Mouse (Mus musculus): ENCODE data around the gene Pex26. TPM values are rescaled to one million over a fixed set of nuclear protein-coding genes. Genes with fewer than 3 reads are reported as not detected.

The Pex26 gene
- polyA plus RNA-seq, 1 experiment from 2014 or later = 6.4 TPM

DNA sequence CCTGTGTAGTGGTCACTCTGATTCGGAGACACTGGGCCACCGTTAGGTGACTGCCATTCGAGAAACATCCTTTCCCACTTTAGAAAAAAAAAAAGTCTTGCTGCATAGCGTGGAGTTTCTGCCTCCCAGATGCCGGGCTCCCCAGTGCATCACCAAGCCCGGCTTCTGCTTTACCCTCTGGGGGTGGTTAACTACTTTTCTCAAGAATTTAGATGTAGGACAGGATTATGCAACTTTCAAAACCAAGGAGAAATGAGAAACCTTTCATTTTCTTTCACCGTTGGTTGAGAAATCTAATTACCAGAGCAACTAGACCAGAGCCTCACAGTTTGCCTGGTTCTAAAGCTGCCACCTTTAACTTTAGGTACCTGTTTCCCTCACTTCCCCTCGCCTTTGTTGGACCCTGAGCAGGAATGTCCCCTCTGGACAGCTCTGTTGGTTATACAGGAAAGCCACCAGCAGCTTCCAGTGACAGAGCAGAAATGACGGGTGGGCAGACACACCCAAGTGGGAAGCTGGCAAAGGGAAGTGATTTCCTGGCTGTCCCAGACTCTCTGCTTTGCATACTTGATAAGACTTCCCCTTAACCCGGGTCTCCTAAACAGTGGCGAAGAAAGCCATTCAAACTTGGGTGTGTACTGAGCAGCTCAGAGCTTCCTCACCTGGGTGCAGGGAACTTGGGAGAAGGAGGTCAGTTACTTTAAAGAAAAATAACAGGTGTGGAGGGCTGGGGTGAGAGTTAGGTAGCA, 8.0 kb downstream of the Pex26 start:
- Histone ChIP-seq H3K9ac (ENCODE audit: low read depth, low read length) (no peak overlapping the region), H3K9me3 (ENCODE audit: control insufficient read depth, low read length) (no peaks in the 10 kb centered on the region), H3K27me3 (ENCODE audit: control insufficient read depth, insufficient read depth, low read length) (no peaks in the 10 kb centered on the region), H3K4me3 (ENCODE audit: low read depth, low read length) (no peak overlapping the region), H3K27ac (ENCODE audit: low read depth, low read length) (no peak overlapping the region), H3K36me3 (ENCODE audit: control insufficient read depth, insufficient read depth, low read length) (no peaks in the 10 kb centered on the region), H3K4me2 (replicated peaks; ENCODE audit: low read depth, low read length) (no peak overlapping the region), H3K4me1 (replicated peaks; ENCODE audit: control insufficient read depth, insufficient read depth, low read length) (no peaks in the 10 kb centered on the region)
- no peak for DNase-seq (ENCODE audit: low spot score)
- no peak for ATAC-seq (ENCODE audit: low FRiP score)
- WGBS = 81% methylated on average over 11 of the region's 11 CpGs

DNA sequence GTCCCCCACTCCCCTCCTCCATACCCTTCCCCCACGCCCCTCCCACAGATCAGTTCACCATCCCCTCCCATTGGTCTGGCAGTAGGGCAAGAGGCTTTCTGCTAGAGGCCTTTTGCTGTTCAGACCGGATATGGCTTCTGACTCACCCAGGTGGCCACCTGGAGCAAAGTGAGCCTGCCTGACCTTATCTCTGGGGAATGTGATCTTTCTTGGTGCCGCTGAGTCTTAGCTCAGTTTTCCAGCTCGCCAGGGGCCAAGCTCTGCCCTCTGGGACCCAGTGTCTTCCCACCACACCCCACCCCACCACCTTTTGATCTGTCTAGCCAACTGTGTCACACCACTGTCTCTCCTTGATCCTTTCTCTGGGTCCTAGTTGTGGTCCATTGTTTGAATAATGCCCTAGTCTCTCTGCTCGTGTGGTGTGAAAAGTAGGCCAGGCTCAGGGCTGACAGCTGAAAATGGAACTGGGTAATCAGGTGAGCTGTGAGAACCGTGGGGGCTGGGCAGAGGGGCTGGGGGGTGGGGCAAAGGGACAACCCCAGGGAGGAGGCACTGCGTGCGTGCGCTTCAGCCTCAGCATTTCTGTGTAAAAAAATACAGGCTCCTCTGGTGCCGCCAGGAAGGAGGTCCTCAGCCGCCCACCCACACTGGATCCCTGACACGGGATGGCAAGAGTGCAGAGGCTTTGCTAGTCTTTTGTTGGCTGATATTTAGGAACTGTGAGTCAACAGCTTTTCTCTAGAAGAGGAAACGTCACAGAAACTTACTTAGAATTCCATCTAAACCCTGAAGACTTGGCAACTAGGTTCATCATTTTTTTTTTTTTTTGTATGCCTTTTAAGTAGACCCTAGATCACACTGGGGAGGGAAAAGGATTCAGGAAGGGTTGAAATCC, 10.8 kb downstream of the Pex26 start:
- Histone ChIP-seq H3K36me3 (ENCODE audit: control insufficient read depth, insufficient read depth, low read length) (no peaks in the 10 kb centered on the region), H3K9me3 (ENCODE audit: control insufficient read depth, low read length) (no peaks in the 10 kb centered on the region), H3K4me2 (replicated peaks; ENCODE audit: low read depth, low read length) (no peak overlapping the region), H3K4me3 (ENCODE audit: low read depth, low read length) (no peak overlapping the region), H3K9ac (ENCODE audit: low read depth, low read length) (no peak overlapping the region), H3K27me3 (ENCODE audit: control insufficient read depth, insufficient read depth, low read length) (no peaks in the 10 kb centered on the region), H3K4me1 (replicated peaks; ENCODE audit: control insufficient read depth, insufficient read depth, low read length) (no peaks in the 10 kb centered on the region), H3K27ac (ENCODE audit: low read depth, low read length) (no peak overlapping the region)
- ATAC-seq (ENCODE audit: low FRiP score) (no peak), DNase-seq (ENCODE audit: low spot score) (no peak)
- WGBS = 38% methylated on average over 13 of the region's 13 CpGs

DNA sequence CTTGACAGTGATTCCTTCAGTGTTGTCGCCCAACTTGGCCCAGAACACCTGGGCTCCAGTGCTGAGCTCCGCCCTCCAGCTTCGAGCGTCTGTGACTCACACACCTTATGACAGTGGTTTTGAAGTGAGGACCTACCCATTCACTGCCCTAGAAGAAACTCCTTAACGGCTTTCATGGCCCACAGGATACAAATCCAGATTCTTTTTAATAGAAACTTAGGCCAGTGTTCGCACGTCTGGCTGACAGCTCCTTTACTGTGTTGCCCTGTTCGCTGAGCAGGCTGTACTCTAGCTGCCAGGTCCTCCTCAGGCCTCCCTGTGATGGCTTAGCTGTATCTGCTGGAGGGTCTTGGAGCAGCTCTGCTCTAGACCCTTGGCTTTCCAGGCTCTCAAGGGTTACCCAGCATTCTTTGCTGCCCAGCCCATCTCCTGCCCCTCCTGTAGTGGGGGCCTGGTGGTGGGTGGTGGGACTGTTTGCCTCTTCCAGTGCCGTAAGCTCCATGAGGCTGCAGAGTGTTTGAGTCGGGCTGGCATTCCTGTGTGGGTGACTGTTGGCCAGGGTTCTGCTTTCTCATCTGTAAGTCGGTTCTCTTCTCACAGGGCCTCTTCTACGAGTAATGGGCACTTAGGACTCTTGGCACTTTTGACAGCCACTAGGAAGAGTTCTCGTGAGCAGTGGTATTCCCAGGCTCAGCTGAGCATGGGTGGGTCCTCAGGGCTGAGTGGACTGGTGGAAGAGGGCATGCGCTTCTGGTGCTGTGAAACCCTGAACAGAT, 11.7 kb downstream of the Pex26 start:
- no peaks in the 10 kb centered on the region for H3K9me3 ChIP-seq (ENCODE audit: control insufficient read depth, low read length)
- H3K27ac ChIP-seq (ENCODE audit: low read depth, low read length) = no peak overlapping the region
- no peaks in the 10 kb centered on the region for H3K27me3 ChIP-seq (ENCODE audit: control insufficient read depth, insufficient read depth, low read length)
- ATAC-seq (ENCODE audit: low FRiP score) (no peak), DNase-seq (ENCODE audit: low spot score) (no peak)
- no peak overlapping the region for H3K4me3 ChIP-seq (ENCODE audit: low read depth, low read length)
- no peak overlapping the region for H3K4me2 ChIP-seq (replicated peaks; ENCODE audit: low read depth, low read length)
- H3K9ac ChIP-seq (ENCODE audit: low read depth, low read length) = no peak overlapping the region
- no peaks in the 10 kb centered on the region for H3K36me3 ChIP-seq (ENCODE audit: control insufficient read depth, insufficient read depth, low read length)
- WGBS = 83% methylated on average over 14 of the region's 14 CpGs
- no peaks in the 10 kb centered on the region for H3K4me1 ChIP-seq (replicated peaks; ENCODE audit: control insufficient read depth, insufficient read depth, low read length)

DNA sequence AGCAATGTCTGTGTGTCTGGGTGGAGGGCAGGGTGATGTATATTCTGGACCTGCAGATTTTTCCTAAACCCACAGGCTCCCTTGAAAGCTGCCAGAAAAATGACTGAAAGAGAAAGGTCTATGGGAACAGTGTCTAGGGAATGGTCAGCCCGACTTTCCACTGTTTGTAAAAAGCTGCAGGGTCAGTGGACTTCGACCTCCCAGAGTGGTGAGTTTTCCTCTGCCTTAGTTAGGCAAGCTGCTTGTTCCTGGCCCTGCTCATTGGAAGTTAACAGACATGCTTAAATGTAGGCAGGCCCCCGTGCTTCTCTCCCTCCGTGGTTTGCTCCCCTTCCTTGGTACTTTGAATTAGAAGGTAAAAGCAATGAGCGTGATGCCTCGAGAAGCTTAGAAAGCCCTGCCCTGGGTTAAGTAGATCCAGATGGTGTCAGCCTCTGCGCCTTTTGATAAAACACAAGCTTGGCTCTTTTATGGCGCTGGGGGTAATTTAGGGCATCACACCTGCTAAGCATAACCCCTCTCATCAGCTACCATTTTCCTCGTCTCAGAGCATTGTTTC, 14.4 kb downstream of the Pex26 start:
- WGBS = 63% methylated on average over 9 of the region's 9 CpGs
- ATAC-seq (ENCODE audit: low FRiP score) = no peak

DNA sequence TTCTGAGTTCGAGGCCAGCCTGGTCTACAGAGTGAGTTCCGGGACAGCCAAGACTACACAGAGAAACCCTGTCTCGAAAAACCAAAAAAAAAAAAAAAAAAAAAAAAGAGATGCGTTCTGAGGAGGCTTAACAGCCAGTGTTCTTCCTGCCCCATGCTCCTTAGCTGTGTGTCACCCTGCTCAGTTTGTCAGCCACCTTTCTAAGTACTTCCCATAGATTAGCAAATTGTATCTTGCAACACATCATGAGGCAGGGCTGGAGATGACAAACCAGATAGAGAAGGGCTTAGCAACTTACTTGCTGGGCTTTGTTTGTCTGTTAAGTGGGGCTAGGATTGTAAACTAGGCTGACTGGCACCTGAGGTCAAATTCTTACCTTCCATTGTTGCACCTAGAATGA, 17.0 kb downstream of the Pex26 start:
- no peak overlapping the region for H3K9ac ChIP-seq (ENCODE audit: low read depth, low read length)
- no peaks in the 10 kb centered on the region for H3K4me1 ChIP-seq (replicated peaks; ENCODE audit: control insufficient read depth, insufficient read depth, low read length)
- no peak for DNase-seq (ENCODE audit: low spot score)
- H3K4me3 ChIP-seq (ENCODE audit: low read depth, low read length) = no peak overlapping the region
- no peaks in the 10 kb centered on the region for H3K9me3 ChIP-seq (ENCODE audit: control insufficient read depth, low read length)
- H3K27me3 ChIP-seq (ENCODE audit: control insufficient read depth, insufficient read depth, low read length) = no peaks in the 10 kb centered on the region
- 81% methylated on average over 3 of the region's 4 CpGs for WGBS
- no peak overlapping the region for H3K27ac ChIP-seq (ENCODE audit: low read depth, low read length)
- H3K4me2 ChIP-seq (replicated peaks; ENCODE audit: low read depth, low read length) = no peak overlapping the region
- no peaks in the 10 kb centered on the region for H3K36me3 ChIP-seq (ENCODE audit: control insufficient read depth, insufficient read depth, low read length)
- ATAC-seq (ENCODE audit: low FRiP score) = no peak

More for the DNA sequence above, 14.4 kb downstream of the Pex26 start:
- no peaks in the 10 kb centered on the region for H3K36me3 ChIP-seq (ENCODE audit: control insufficient read depth, insufficient read depth, low read length)
- no peak overlapping the region for H3K4me3 ChIP-seq (ENCODE audit: low read depth, low read length)
- H3K9ac ChIP-seq (ENCODE audit: low read depth, low read length) = no peak overlapping the region
- H3K4me1 ChIP-seq (replicated peaks; ENCODE audit: control insufficient read depth, insufficient read depth, low read length) = no peaks in the 10 kb centered on the region
- no peak overlapping the region for H3K27ac ChIP-seq (ENCODE audit: low read depth, low read length)
- H3K9me3 ChIP-seq (ENCODE audit: control insufficient read depth, low read length) = no peaks in the 10 kb centered on the region
- no peaks in the 10 kb centered on the region for H3K27me3 ChIP-seq (ENCODE audit: control insufficient read depth, insufficient read depth, low read length)
- peak; percentile 13 for DNase-seq (ENCODE audit: low spot score)
- H3K4me2 ChIP-seq (replicated peaks; ENCODE audit: low read depth, low read length) = no peak overlapping the region

DNA sequence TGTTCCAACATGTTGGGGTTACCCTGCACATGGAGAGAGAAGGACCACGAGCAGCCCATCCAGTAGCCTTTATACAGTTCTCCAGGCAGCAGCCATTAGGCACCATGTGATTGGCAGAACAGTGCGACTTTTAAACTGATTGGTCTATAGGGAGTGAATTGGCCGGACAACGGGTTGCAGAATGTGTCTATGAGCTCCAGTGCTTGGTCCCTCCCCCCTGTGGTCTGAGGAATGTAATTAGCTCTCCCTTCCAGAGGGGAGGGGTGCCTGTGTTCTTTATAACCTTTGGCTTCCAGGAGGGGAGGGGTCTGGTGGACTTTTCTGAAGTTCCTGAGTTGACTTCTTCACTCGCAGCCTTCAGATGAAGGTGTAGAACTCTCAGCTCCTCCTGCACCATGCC, 18.6 kb downstream of the Pex26 start:
- DNase-seq (ENCODE audit: low spot score) = no peak
- no peaks in the 10 kb centered on the region for H3K27me3 ChIP-seq (ENCODE audit: control insufficient read depth, insufficient read depth, low read length)
- no peaks in the 10 kb centered on the region for H3K9me3 ChIP-seq (ENCODE audit: control insufficient read depth, low read length)
- no peak overlapping the region for H3K4me2 ChIP-seq (replicated peaks; ENCODE audit: low read depth, low read length)
- WGBS = 72% methylated on average over 5 of the region's 5 CpGs
- no peak overlapping the region for H3K9ac ChIP-seq (ENCODE audit: low read depth, low read length)
- H3K4me1 ChIP-seq (replicated peaks; ENCODE audit: control insufficient read depth, insufficient read depth, low read length) = no peaks in the 10 kb centered on the region
- no peak overlapping the region for H3K4me3 ChIP-seq (ENCODE audit: low read depth, low read length)
- H3K36me3 ChIP-seq (ENCODE audit: control insufficient read depth, insufficient read depth, low read length) = no peaks in the 10 kb centered on the region
- no peak overlapping the region for H3K27ac ChIP-seq (ENCODE audit: low read depth, low read length)
- no peak for ATAC-seq (ENCODE audit: low FRiP score)

DNA sequence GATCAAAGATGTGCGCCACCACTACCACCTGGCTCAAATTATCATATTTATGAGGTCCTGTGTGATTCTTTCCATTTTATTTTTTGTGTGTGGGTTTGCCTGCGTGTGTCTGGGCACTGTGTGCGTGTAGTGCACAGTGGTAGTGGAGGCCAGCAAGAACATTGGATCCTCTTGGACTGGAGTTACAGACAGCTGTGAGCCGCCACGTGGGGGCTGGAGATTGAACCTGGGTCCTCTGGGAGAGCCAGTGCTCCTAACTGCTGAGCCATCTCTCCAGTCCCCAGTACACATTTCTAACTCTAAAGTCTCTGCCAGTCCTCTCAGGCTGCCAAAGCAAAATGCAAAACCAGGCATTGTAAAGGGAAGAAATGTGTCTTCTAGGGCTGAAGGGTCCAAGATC, 23.0 kb downstream of the Pex26 start:
- no peaks in the 10 kb centered on the region for H3K36me3 ChIP-seq (ENCODE audit: control insufficient read depth, insufficient read depth, low read length)
- WGBS = 88% methylated on average over 5 of the region's 5 CpGs
- H3K9ac ChIP-seq (ENCODE audit: low read depth, low read length) = no peak overlapping the region
- H3K27ac ChIP-seq (ENCODE audit: low read depth, low read length) = no peak overlapping the region
- ATAC-seq (ENCODE audit: low FRiP score) (no peak), DNase-seq (ENCODE audit: low spot score) (no peak)
- H3K4me3 ChIP-seq (ENCODE audit: low read depth, low read length) = no peak overlapping the region
- H3K4me2 ChIP-seq (replicated peaks; ENCODE audit: low read depth, low read length) = no peak overlapping the region
- no peaks in the 10 kb centered on the region for H3K9me3 ChIP-seq (ENCODE audit: control insufficient read depth, low read length)
- H3K27me3 ChIP-seq (ENCODE audit: control insufficient read depth, insufficient read depth, low read length) = peaks cover 8% of the 10 kb centered on the region
- peaks cover 2% of the 10 kb centered on the region; the same call in 1 of the 2 replicates for H3K4me1 ChIP-seq (replicated peaks; ENCODE audit: control insufficient read depth, insufficient read depth, low read length)

DNA sequence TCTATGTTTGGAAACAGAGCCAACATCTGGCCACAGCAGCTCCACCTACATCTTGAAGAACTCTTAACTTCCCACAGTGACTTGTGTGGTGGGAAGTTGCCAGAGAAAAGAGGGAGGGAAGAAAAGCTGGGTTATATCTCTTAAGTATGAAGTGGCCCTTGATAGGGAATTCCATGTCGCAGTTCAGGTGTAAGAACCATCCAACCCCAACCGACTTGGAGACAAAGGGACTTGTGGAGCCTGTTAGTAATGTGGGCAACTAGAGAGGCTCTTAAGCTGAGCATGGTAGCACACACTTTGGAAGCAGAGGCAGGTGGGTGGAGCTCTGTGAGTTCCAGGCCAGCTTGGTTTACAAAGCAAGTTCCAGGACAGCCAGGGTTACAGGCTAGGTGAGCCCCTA, 26.1 kb downstream of the Pex26 start:
- Histone ChIP-seq H3K4me3 (ENCODE audit: low read depth, low read length) (no peak overlapping the region), H3K27me3 (ENCODE audit: control insufficient read depth, insufficient read depth, low read length) (peaks cover 13% of the 10 kb centered on the region), H3K9me3 (ENCODE audit: control insufficient read depth, low read length) (no peaks in the 10 kb centered on the region), H3K36me3 (ENCODE audit: control insufficient read depth, insufficient read depth, low read length) (no peaks in the 10 kb centered on the region), H3K4me1 (replicated peaks; ENCODE audit: control insufficient read depth, insufficient read depth, low read length) (peaks cover 2% of the 10 kb centered on the region; the same call in 1 of the 2 replicates), H3K9ac (ENCODE audit: low read depth, low read length) (no peak overlapping the region), H3K4me2 (replicated peaks; ENCODE audit: low read depth, low read length) (no peak overlapping the region), H3K27ac (ENCODE audit: low read depth, low read length) (no peak overlapping the region)
- ATAC-seq (ENCODE audit: low FRiP score) (no peak), DNase-seq (ENCODE audit: low spot score) (no peak)
- WGBS = 89% methylated on average over 2 of the region's 2 CpGs
